Mouse (Mus musculus) fat pad, adult 2 months (tissue): ENCODE data around the gene Acot8.

Source experiments
- DNase-seq: peaks from one replicate; pipeline ENCODE4 v3.0.0-alpha.2; 2011; ENCODE audit warnings: low read depth, low spot score; ENCODE audit errors: extremely low read depth

Acot8 gene

GRCm38 (mm10) chr2:164760059-164760833 is 44.4 kb downstream of the Acot8 start:
- no peak for DNase-seq

- DNase-seq, result no peak
These were observed 46.0 kb downstream of the Acot8 start for GRCm38 (mm10) chr2:164758692-164759091.

GRCm38 (mm10) chr2:164757841-164758240 is 46.8 kb downstream of the Acot8 start:
- no peak for DNase-seq

- DNase-seq, result no peak
These were observed 49.9 kb downstream of the Acot8 start for GRCm38 (mm10) chr2:164754800-164755199.

GRCm38 (mm10) chr2:164754105-164754504 is 50.6 kb downstream of the Acot8 start:
- no peak for DNase-seq

GRCm38 (mm10) chr2:164752454-164752853 is 52.2 kb downstream of the Acot8 start:
- no peak for DNase-seq

- no peak for DNase-seq
These were observed 55.7 kb downstream of the Acot8 start for GRCm38 (mm10) chr2:164748991-164749390.

GRCm38 (mm10) chr2:164748191-164748590 is 56.5 kb downstream of the Acot8 start:
- DNase-seq, result no peak

GRCm38 (mm10) chr2:164746693-164747092 is 58.0 kb downstream of the Acot8 start:
- no peak for DNase-seq

GRCm38 (mm10) chr2:164745843-164746479 is 58.7 kb downstream of the Acot8 start, which contains the start of the genes Wfdc3 and Dnttip1:
Gene Wfdc3, minus strand, starts transcription at chr2:164745931.
Gene Dnttip1, plus strand, starts transcription at chr2:164745983.
- DNase-seq, result no peak

- no peak for DNase-seq
These were observed 59.7 kb downstream of the Acot8 start for GRCm38 (mm10) chr2:164744987-164745386.
